Mouse (Mus musculus) neural tube, embryonic 11.5 days (tissue): Measurements from ENCODE around the gene Ppp1r35. TPM values are rescaled to one million over a fixed set of nuclear protein-coding genes. Genes with fewer than 3 reads are reported as not detected.

Experiments used
- ATAC-seq: fragments of 200-750 bp; cut with Nextera tagmentation; 2 replicates; pipeline ENCODE4 v1.8.0; 2017; ENCODE audit warnings: moderate number of reproducible peaks, mild to moderate bottlenecking, moderate TSS enrichment, moderate library complexity; ENCODE audit not compliant: insufficient read depth, low FRiP score, low TSS enrichment
- DNase-seq: peaks from one replicate; pipeline ENCODE4 v3.0.0-alpha.2; 2015; ENCODE audit warnings: low spot score
- H3K27ac ChIP-seq: fragments of 300-500 bp; sonication (generic); 2 replicates; pipeline ENCODE4 v1.5.1; 2014; ENCODE audit warnings: low read depth, mild to moderate bottlenecking, low read length
- H3K27me3 ChIP-seq: fragments of 300-500 bp; sonication (generic); 2 replicates; pipeline ENCODE4 v1.6.1; 2014; ENCODE audit warnings: mild to moderate bottlenecking, low read length, mixed read lengths; ENCODE audit not compliant: control insufficient read depth, insufficient read depth
- H3K36me3 ChIP-seq: fragments of 300-500 bp; sonication (generic); 2 replicates; pipeline ENCODE4 v1.6.1; 2014; ENCODE audit warnings: mild to moderate bottlenecking, low read length, moderate library complexity, mixed read lengths; ENCODE audit not compliant: control insufficient read depth, insufficient read depth
- H3K4me1 ChIP-seq: fragments of 300-500 bp; sonication (generic); 2 replicates; pipeline ENCODE4 v1.6.1; 2014; ENCODE audit warnings: low read length, mixed read lengths; ENCODE audit not compliant: control insufficient read depth, insufficient read depth
- H3K4me2 ChIP-seq: fragments of 300-500 bp; sonication (generic); 2 replicates; pipeline ENCODE4 v1.6.1; 2014; ENCODE audit warnings: low read depth, mild to moderate bottlenecking, moderate library complexity
- H3K4me3 ChIP-seq: fragments of 300-500 bp; sonication (generic); 2 replicates; pipeline ENCODE4 v1.5.1; 2014; ENCODE audit warnings: low read depth, low read length
- H3K9ac ChIP-seq: fragments of 300-500 bp; sonication (generic); 2 replicates; pipeline ENCODE4 v1.6.1; 2014; ENCODE audit warnings: mild to moderate bottlenecking, low read length
- H3K9me3 ChIP-seq: fragments of 300-500 bp; sonication (generic); 2 replicates; pipeline ENCODE4 v1.6.1; 2016; ENCODE audit warnings: low read length; ENCODE audit not compliant: control insufficient read depth
- WGBS: fragments of 180-500 bp; shearing (Covaris S2); extraction: QIAGEN DNeasy Blood & Tissue Kit; methylation state at CpG from one replicate; pipeline ENCODE4 v1.1.7; 2014; 5-methylcytosine and 5-hydroxymethylcytosine counted together
- polyA plus RNA-seq: library from polyadenylated mRNA; unstranded; fragments of >200 nt; fragmentation: Nextera tagmentation; extraction: Ambion mirVana; gene quantifications from 2 replicates; pipeline ENCODE4 v1.2.1, GENCODE M21; 2014

The Ppp1r35 gene
- polyA plus RNA-seq, 1 experiment from 2014 or later = 71.1 TPM

- 68% methylated on average over 10 of the region's 10 CpGs for WGBS
- no peaks in the 10 kb centered on the region for H3K27me3 ChIP-seq
- no peak overlapping the region for H3K27ac ChIP-seq
- H3K36me3 ChIP-seq = 0 out of 2 replicates have a peak, but pooled peaks cover under 1% of the 10 kb centered on the region
- peaks cover 35% of the 10 kb centered on the region for H3K4me1 ChIP-seq
- peak overlapping the region; percentile 70; the same call in 1 of the 2 replicates for H3K4me3 ChIP-seq
- DNase-seq = no peak
- H3K9me3 ChIP-seq = no peaks in the 10 kb centered on the region
- peak overlapping the region; percentile 86 for H3K4me2 ChIP-seq
- ATAC-seq = no peak
- no peak overlapping the region; the same call in 1 of the 2 replicates for H3K9ac ChIP-seq
These were observed 36.6 kb upstream of the Ppp1r35 start for GRCm38 (mm10) chr5:137742048-137742447.

GRCm38 (mm10) chr5:137742836-137743235, 35.8 kb upstream of the Ppp1r35 start:
- no peaks in the 10 kb centered on the region for H3K9me3 ChIP-seq
- H3K4me2 ChIP-seq = no peak overlapping the region
- no peaks in the 10 kb centered on the region for H3K36me3 ChIP-seq
- H3K27me3 ChIP-seq = no peaks in the 10 kb centered on the region
- 90% methylated on average over 6 of the region's 6 CpGs for WGBS
- H3K4me3 ChIP-seq = no peak overlapping the region
- peaks cover 43% of the 10 kb centered on the region for H3K4me1 ChIP-seq
- no peak for DNase-seq
- no peak overlapping the region for H3K27ac ChIP-seq
- ATAC-seq = no peak
- H3K9ac ChIP-seq = no peak overlapping the region

GRCm38 (mm10) chr5:137744197-137744596, 34.5 kb upstream of the Ppp1r35 start:
- H3K27me3 ChIP-seq = no peaks in the 10 kb centered on the region
- H3K9ac ChIP-seq = no peak overlapping the region
- no peak for ATAC-seq
- no peak overlapping the region for H3K4me2 ChIP-seq
- H3K4me3 ChIP-seq = no peak overlapping the region
- no peaks in the 10 kb centered on the region for H3K9me3 ChIP-seq
- H3K36me3 ChIP-seq = no peaks in the 10 kb centered on the region
- peaks cover 36% of the 10 kb centered on the region for H3K4me1 ChIP-seq
- H3K27ac ChIP-seq = no peak overlapping the region
- WGBS = 93% methylated on average over 7 of the region's 7 CpGs
- DNase-seq = no peak

- peak; percentile 67 for ATAC-seq
- H3K4me3 ChIP-seq = peak within 1 kb of the TSS; percentile 75
- H3K27me3 ChIP-seq = no peaks in the 10 kb centered on the region
- H3K27ac ChIP-seq = peak within 1 kb of the TSS; percentile 83
- WGBS = 6% methylated on average over 28 of the region's 28 CpGs
- peak; percentile 93 for DNase-seq
- H3K36me3 ChIP-seq = no peaks in the 10 kb centered on the region
- peaks cover 23% of the 10 kb centered on the region for H3K4me1 ChIP-seq
- H3K9ac ChIP-seq = peak within 1 kb of the TSS; percentile 72
- peak within 1 kb of the TSS; percentile 100 for H3K4me2 ChIP-seq
- no peaks in the 10 kb centered on the region for H3K9me3 ChIP-seq
These were observed 33.2 kb upstream of the Ppp1r35 start, which contains the start of gene Tsc22d4 for GRCm38 (mm10) chr5:137745214-137746171. Tsc22d4 (plus strand) TSS chr5:137745730.

- Histone ChIP-seq H3K9me3 (no peaks in the 10 kb centered on the region), H3K4me3 (peak overlapping the region; percentile 75), H3K27ac (peak overlapping the region; percentile 83), H3K9ac (peak overlapping the region; percentile 72), H3K4me2 (peak overlapping the region; percentile 100), H3K27me3 (no peaks in the 10 kb centered on the region), H3K4me1 (peaks cover 22% of the 10 kb centered on the region), H3K36me3 (peaks cover 3% of the 10 kb centered on the region; the same call in 1 of the 2 replicates)
- WGBS = under 1% methylated on average over 20 of the region's 20 CpGs
- ATAC-seq (peak; percentile 32), DNase-seq (peak; percentile 68)
These were observed 32.3 kb upstream of the Ppp1r35 start for GRCm38 (mm10) chr5:137746282-137746850.

GRCm38 (mm10) chr5:137746851-137747325, 31.8 kb upstream of the Ppp1r35 start:
- Histone ChIP-seq H3K4me1 (peaks cover 17% of the 10 kb centered on the region), H3K9ac (peak overlapping the region; percentile 72), H3K27ac (peak overlapping the region; percentile 83), H3K36me3 (peaks cover 5% of the 10 kb centered on the region; the same call in 1 of the 2 replicates), H3K4me3 (peak overlapping the region; percentile 75), H3K4me2 (peak overlapping the region; percentile 100), H3K27me3 (no peaks in the 10 kb centered on the region), H3K9me3 (no peaks in the 10 kb centered on the region)
- ATAC-seq (no peak), DNase-seq (no peak)
- WGBS = under 1% methylated on average over 16 of the region's 16 CpGs

GRCm38 (mm10) chr5:137747326-137747961, 31.2 kb upstream of the Ppp1r35 start:
- H3K4me2 ChIP-seq = peak overlapping the region; percentile 100

GRCm38 (mm10) chr5:137748130-137748770, 30.4 kb upstream of the Ppp1r35 start:
- Histone ChIP-seq H3K9me3 (no peaks in the 10 kb centered on the region), H3K9ac (no peak overlapping the region), H3K27me3 (no peaks in the 10 kb centered on the region), H3K4me3 (peak overlapping the region; percentile 75; the same call in 1 of the 2 replicates), H3K4me1 (peaks cover 17% of the 10 kb centered on the region), H3K27ac (no peak overlapping the region), H3K36me3 (peaks cover 5% of the 10 kb centered on the region; the same call in 1 of the 2 replicates), H3K4me2 (peak overlapping the region; percentile 100)
- 26% methylated on average over 5 of the region's 5 CpGs for WGBS
- ATAC-seq (no peak), DNase-seq (no peak)

More at GRCm38 (mm10) chr5:137747326-137747961, 31.2 kb upstream of the Ppp1r35 start:
- Histone ChIP-seq H3K4me1 (peaks cover 17% of the 10 kb centered on the region), H3K4me3 (peak overlapping the region; percentile 75), H3K27ac (peak overlapping the region; percentile 83), H3K36me3 (peaks cover 5% of the 10 kb centered on the region; the same call in 1 of the 2 replicates), H3K9ac (peak overlapping the region; percentile 72), H3K9me3 (no peaks in the 10 kb centered on the region), H3K27me3 (no peaks in the 10 kb centered on the region)
- DNase-seq = no peak
- no peak for ATAC-seq
- 5% methylated on average over 26 of the region's 26 CpGs for WGBS
